Mouse (Mus musculus) myocyte (in vitro differentiated cells): Measurements from ENCODE around the gene Krt222.

Experiments used
- CEBPB ChIP-seq: IDR thresholded peaks from 2 replicates; pipeline ENCODE4 v1.6.1; 2011; ENCODE audit warnings: mild to moderate bottlenecking, moderate library complexity; ENCODE audit not compliant: poor library complexity, insufficient read depth, severe bottlenecking
- E2F4 ChIP-seq: IDR thresholded peaks from one replicate; pipeline ENCODE4 v1.6.1; 2011; ENCODE audit warnings: mild to moderate bottlenecking, control low read depth, moderate library complexity; ENCODE audit not compliant: insufficient read depth
- MAX ChIP-seq: IDR thresholded peaks from one replicate; pipeline ENCODE4 v1.6.1; 2011; ENCODE audit warnings: low read depth, mild to moderate bottlenecking, control low read depth
- MYOD1 ChIP-seq, 3 experiments: IDR thresholded peaks; one replicate each; pipeline ENCODE4 v1.6.1; 2011; ENCODE audit warnings: control low read depth in 2 of 3, low read depth in 2 of 3, mild to moderate bottlenecking in 2 of 3, moderate library complexity in 1 of 3; ENCODE audit not compliant: insufficient read length in 2 of 3, control insufficient read depth in 1 of 3
- MYOG ChIP-seq, 3 experiments: IDR thresholded peaks; one replicate each; pipeline ENCODE4 v1.6.1; 2011; ENCODE audit warnings: control low read depth in 2 of 3, low read depth in 2 of 3, mild to moderate bottlenecking in 2 of 3; ENCODE audit not compliant: insufficient read length in 2 of 3, control insufficient read depth in 1 of 3, insufficient read depth in 1 of 3
- POLR2A ChIP-seq: IDR thresholded peaks from one replicate; pipeline ENCODE4 v1.6.1; 2011; ENCODE audit warnings: low read depth, mild to moderate bottlenecking, control low read depth, moderate library complexity; ENCODE audit not compliant: insufficient read length
- POLR2AphosphoS2 ChIP-seq: IDR thresholded peaks from one replicate; pipeline ENCODE4 v1.6.1; 2011; ENCODE audit warnings: low read depth, control low read depth; ENCODE audit not compliant: insufficient read length
- REST ChIP-seq: IDR thresholded peaks from one replicate; pipeline ENCODE4 v1.6.1; 2011; ENCODE audit warnings: mild to moderate bottlenecking, control low read depth, moderate library complexity; ENCODE audit not compliant: insufficient read depth, insufficient read length
- TCF12 ChIP-seq: IDR thresholded peaks from one replicate; pipeline ENCODE4 v1.6.1; 2011; ENCODE audit warnings: mild to moderate bottlenecking, control low read depth; ENCODE audit not compliant: poor library complexity, insufficient read depth, severe bottlenecking
- USF1 ChIP-seq: IDR thresholded peaks from one replicate; pipeline ENCODE4 v1.6.1; 2011; ENCODE audit warnings: low read depth, mild to moderate bottlenecking, control low read depth, moderate library complexity

GRCm38 (mm10) chr11:99265796-99266195, 21.9 kb upstream of the Krt222 start:
- TF ChIP-seq POLR2A = no peak
- TF ChIP-seq CEBPB = no peak
- no peak for TF ChIP-seq MAX
- TF ChIP-seq POLR2AphosphoS2 = no peak
- no peak for TF ChIP-seq E2F4
- no peak for TF ChIP-seq MYOD1 (IDR thresholded peaks at IDR 0.05; ENCODE audit: control insufficient read depth in 1 of 3, insufficient read length in 2 of 3, low read depth in 2 of 3)
- no peak for TF ChIP-seq MYOG (IDR thresholded peaks at IDR 0.05; ENCODE audit: control insufficient read depth in 1 of 3, insufficient read depth in 1 of 3, insufficient read length in 2 of 3, low read depth in 2 of 3)
- no peak for TF ChIP-seq TCF12
- no peak for TF ChIP-seq REST
- TF ChIP-seq USF1 = no peak
